Comparison of ENCODE assay signal across 23 mouse cellular contexts in genomic region chr6:137935857-137936256, GRCm38 (mm10).
DNase-seq lines count a peak whose midpoint lies in the region; ATAC-seq and TF ChIP-seq lines count a peak whose summit lies in the region.
"Had no signal": no experiment of that assay in that cellular context is flagged by ENCODE, and none has a peak within 500 bp of the region (broad histone marks: within the 10 kb centered on the region; RNA-seq: fewer than 3 reads in every experiment).

No protein-coding gene starts in this region.

- no peaks in the 10 kb centered on the region for H3K27me3 ChIP-seq in forebrain, postnatal 0 days (ENCODE audit: insufficient read depth, low read length)
- H3K27me3 ChIP-seq in forebrain, embryonic 14.5 days (replicated peaks; ENCODE audit: control insufficient read depth, insufficient read depth, low read length), result no peaks in the 10 kb centered on the region
- H3K27me3 ChIP-seq in lung, postnatal 0 days (replicated peaks; ENCODE audit: insufficient read depth, low read length), result no peaks in the 10 kb centered on the region
- no peaks in the 10 kb centered on the region for H3K27me3 ChIP-seq in stomach, embryonic 16.5 days (ENCODE audit: control insufficient read depth, insufficient read depth, low read length)
- H3K27me3 ChIP-seq: embryonic facial prominence, embryonic 13.5 days; heart, embryonic 15.5 days; hindbrain, embryonic 12.5 days; liver, embryonic 12.5 days had no signal

- no peaks in the 10 kb centered on the region for H3K4me1 ChIP-seq in forebrain, postnatal 0 days (ENCODE audit: insufficient read depth)
- peaks cover 5% of the 10 kb centered on the region; the same call in 1 of the 2 replicates for H3K4me1 ChIP-seq in forebrain, embryonic 14.5 days (ENCODE audit: control insufficient read depth, insufficient read depth, low read length)
- peaks cover 12% of the 10 kb centered on the region; the same call in 1 of the 2 replicates for H3K4me1 ChIP-seq in lung, postnatal 0 days (ENCODE audit: insufficient read depth, low read depth, low read length)
- peaks cover 10% of the 10 kb centered on the region for H3K4me1 ChIP-seq in stomach, embryonic 16.5 days (ENCODE audit: control insufficient read depth, insufficient read depth, low read length)
- H3K4me1 ChIP-seq: hindbrain, embryonic 12.5 days; liver, embryonic 12.5 days had no signal

- H3K9me3 ChIP-seq in forebrain, postnatal 0 days (ENCODE audit: low read length), result no peaks in the 10 kb centered on the region
- no peaks in the 10 kb centered on the region for H3K9me3 ChIP-seq in forebrain, embryonic 14.5 days (replicated peaks; ENCODE audit: control insufficient read depth, low read length)
- no peaks in the 10 kb centered on the region for H3K9me3 ChIP-seq in lung, postnatal 0 days (ENCODE audit: low read length)
- H3K9me3 ChIP-seq in stomach, embryonic 16.5 days (replicated peaks; ENCODE audit: control insufficient read depth, low read length), result no peaks in the 10 kb centered on the region
- H3K9me3 ChIP-seq: embryonic facial prominence, embryonic 13.5 days; heart, embryonic 15.5 days; hindbrain, embryonic 12.5 days; liver, embryonic 12.5 days had no signal

- H3K9ac ChIP-seq in forebrain, postnatal 0 days, result no peak overlapping the region
- H3K9ac ChIP-seq in forebrain, embryonic 14.5 days (ENCODE audit: low read length), result no peak overlapping the region
- no peak overlapping the region for H3K9ac ChIP-seq in lung, postnatal 0 days (replicated peaks; ENCODE audit: low read depth)
- no peak overlapping the region for H3K9ac ChIP-seq in stomach, embryonic 16.5 days (ENCODE audit: low read length)
- H3K9ac ChIP-seq: embryonic facial prominence, embryonic 13.5 days; heart, embryonic 15.5 days; hindbrain, embryonic 12.5 days; liver, embryonic 12.5 days; liver, postnatal 0 days had no signal

- no peak overlapping the region for H3K27ac ChIP-seq in forebrain, postnatal 0 days (ENCODE audit: low read depth, low read length)
- H3K27ac ChIP-seq in forebrain, embryonic 14.5 days (ENCODE audit: low read depth, low read length), result no peak overlapping the region
- H3K27ac ChIP-seq in layer of hippocampus, adult 2 months, result peak overlapping the region; percentile 68
- 0 out of 2 replicates have a peak overlapping the region, but pooled peaks have one; percentile 40 for H3K27ac ChIP-seq in lung, postnatal 0 days (ENCODE audit: low read length)
- 0 out of 2 replicates have a peak overlapping the region, but pooled peaks have one; percentile 10 for H3K27ac ChIP-seq in stomach, embryonic 16.5 days (ENCODE audit: low read length)
- H3K27ac ChIP-seq: embryonic facial prominence, embryonic 13.5 days; gastrocnemius, adult 2 months; heart, adult 2 months; heart, embryonic 15.5 days; hindbrain, embryonic 12.5 days; liver, embryonic 12.5 days had no signal

- TF ChIP-seq EP300 in lung, postnatal 0 days (IDR thresholded peaks at IDR 0.05), result no peak

- H3K4me3 ChIP-seq in forebrain, postnatal 0 days (ENCODE audit: low read depth, low read length), result no peak overlapping the region
- H3K4me3 ChIP-seq in forebrain, embryonic 14.5 days (ENCODE audit: low read depth, low read length), result no peak overlapping the region
- no peak overlapping the region for H3K4me3 ChIP-seq in layer of hippocampus, adult 2 months
- no peak overlapping the region for H3K4me3 ChIP-seq in lung, postnatal 0 days (ENCODE audit: low read depth, low read length)
- H3K4me3 ChIP-seq in stomach, embryonic 16.5 days (replicated peaks; ENCODE audit: low read length), result no peak overlapping the region
- H3K4me3 ChIP-seq: embryonic facial prominence, embryonic 13.5 days; erythroblast, embryonic 14.5 days; heart, adult 2 months; heart, embryonic 15.5 days; hindbrain, embryonic 12.5 days; liver, embryonic 12.5 days had no signal

- peak; percentile 19 for DNase-seq in forebrain, postnatal 0 days
- no peak for DNase-seq in forebrain, embryonic 14.5 days (ENCODE audit: low spot score)
- no peak for DNase-seq in layer of hippocampus, adult 2 months (ENCODE audit: low spot score in 2 of 2)
- no peak for DNase-seq in layer of hippocampus, postnatal 10 days (ENCODE audit: low spot score in 2 of 2)
- DNase-seq in lung, postnatal 0 days (ENCODE audit: low spot score), result no peak
- DNase-seq in lung, postnatal 14 days, result no peak
- DNase-seq: cerebellum, adult 18-20 months; gastrocnemius, adult 2 months; gastrocnemius, postnatal 36 days; kidney, adult 11 months; liver, postnatal 0 days; thymus, adult 2 months; thymus, postnatal 36 days had no signal

- no peaks in the 10 kb centered on the region for H3K36me3 ChIP-seq in forebrain, postnatal 0 days (ENCODE audit: insufficient read depth)
- no peaks in the 10 kb centered on the region for H3K36me3 ChIP-seq in forebrain, embryonic 14.5 days (ENCODE audit: control insufficient read depth, insufficient read depth, low read length)
- H3K36me3 ChIP-seq in lung, postnatal 0 days (ENCODE audit: insufficient read depth, low read length), result no peaks in the 10 kb centered on the region
- H3K36me3 ChIP-seq in stomach, embryonic 16.5 days (ENCODE audit: control insufficient read depth, insufficient read depth, low read length), result no peaks in the 10 kb centered on the region
- H3K36me3 ChIP-seq: embryonic facial prominence, embryonic 13.5 days; heart, embryonic 15.5 days; hindbrain, embryonic 12.5 days; liver, embryonic 12.5 days had no signal

- no peak for TF ChIP-seq CTCF in forebrain, postnatal 0 days (IDR thresholded peaks at IDR 0.05; ENCODE audit: low read depth)
- TF ChIP-seq CTCF in layer of hippocampus, adult 2 months (conservative IDR thresholded peaks at IDR 0.05), result no peak
- TF ChIP-seq CTCF in lung, postnatal 0 days (IDR thresholded peaks at IDR 0.05), result no peak

- peak; percentile 63 for ATAC-seq in forebrain, postnatal 0 days
- ATAC-seq in forebrain, embryonic 14.5 days, result no peak
- no peak for ATAC-seq in lung, postnatal 0 days
- ATAC-seq in stomach, embryonic 16.5 days (ENCODE audit: insufficient read depth, low FRiP score), result no peak
- ATAC-seq: CD4-positive, CD25-positive, alpha-beta regulatory T cell, adult 4 months; inflammation-experienced regulatory T-cells, adult 6 months; liver, embryonic 12.5 days; liver, postnatal 0 days; midbrain, embryonic 16.5 days had no signal

- WGBS in forebrain, postnatal 0 days, result 65% methylated on average over 7 of the region's 7 CpGs
- WGBS in forebrain, embryonic 14.5 days, result 80% methylated on average over 7 of the region's 7 CpGs
- 32% methylated on average over 7 of the region's 7 CpGs for WGBS in lung, postnatal 0 days
- WGBS in stomach, embryonic 16.5 days, result 50% methylated on average over 7 of the region's 7 CpGs

- no peak overlapping the region for H3K4me2 ChIP-seq in forebrain, postnatal 0 days (ENCODE audit: low read depth)
- no peak overlapping the region for H3K4me2 ChIP-seq in forebrain, embryonic 14.5 days (ENCODE audit: low read length)
- 0 out of 2 replicates have a peak overlapping the region, but pooled peaks have one; percentile 47 for H3K4me2 ChIP-seq in lung, postnatal 0 days (replicated peaks; ENCODE audit: low read depth, low read length)
- H3K4me2 ChIP-seq in stomach, embryonic 16.5 days (ENCODE audit: low read depth, low read length), result peak overlapping the region; percentile 32; the same call in 1 of the 2 replicates
- H3K4me2 ChIP-seq: embryonic facial prominence, embryonic 13.5 days; hindbrain, embryonic 12.5 days; liver, embryonic 12.5 days had no signal

Comparison
In these comparisons a context has a peak if more than half of its experiments do, and no peak if none do; other contexts are left out.
1. H3K27ac ChIP-seq: peak in layer of hippocampus, adult 2 months (single experiment), lung, postnatal 0 days (single experiment) and stomach, embryonic 16.5 days (single experiment); none in forebrain, postnatal 0 days (single experiment) and forebrain, embryonic 14.5 days (single experiment).
2. H3K4me2 ChIP-seq: peak in lung, postnatal 0 days (single experiment) and stomach, embryonic 16.5 days (single experiment); none in forebrain, postnatal 0 days (single experiment) and forebrain, embryonic 14.5 days (single experiment).